9 mouse cellular contexts compared by ENCODE assay signal in genomic region chr7:141361510-141361909, GRCm38 (mm10). TPM values are rescaled to one million over a fixed set of nuclear protein-coding genes. Genes with fewer than 3 reads are reported as not detected.
DNase-seq lines count a peak whose midpoint lies in the region; ATAC-seq and TF ChIP-seq lines count a peak whose summit lies in the region.
"Had no signal": no experiment of that assay in that cellular context is flagged by ENCODE, and none has a peak within 500 bp of the region (broad histone marks: within the 10 kb centered on the region; RNA-seq: fewer than 3 reads in every experiment).

No protein-coding gene starts in this region.

- TF ChIP-seq POLR2A in heart, adult 2 months (IDR thresholded peaks at IDR 0.05; ENCODE audit: insufficient read depth, low read depth, low read length), result no peak

- H3K27ac ChIP-seq in forebrain, embryonic 11.5 days (ENCODE audit: low read depth, low read length), result no peak overlapping the region
- no peak overlapping the region for H3K27ac ChIP-seq in forebrain, embryonic 15.5 days (replicated peaks)
- H3K27ac ChIP-seq in intestine, postnatal 0 days (ENCODE audit: low read depth, low read length), result peak overlapping the region; percentile 46
- no peak overlapping the region for H3K27ac ChIP-seq in heart, adult 2 months
- no peak overlapping the region for H3K27ac ChIP-seq in heart, embryonic 10.5 days
- H3K27ac ChIP-seq: midbrain, embryonic 12.5 days had no signal

- no peak for TF ChIP-seq EP300 in heart, adult 2 months (IDR thresholded peaks at IDR 0.05; ENCODE audit: insufficient read depth, low read depth, low read length)

- WGBS in forebrain, embryonic 11.5 days, result 12% methylated on average over 24 of the region's 24 CpGs
- 14% methylated on average over 24 of the region's 24 CpGs for WGBS in forebrain, embryonic 15.5 days
- WGBS in intestine, postnatal 0 days, result 9% methylated on average over 24 of the region's 24 CpGs
- 19% methylated on average over 24 of the region's 24 CpGs for WGBS in heart, adult 2 months
- WGBS in heart, embryonic 10.5 days, result 15% methylated on average over 24 of the region's 24 CpGs

- H3K27me3 ChIP-seq in forebrain, embryonic 11.5 days (ENCODE audit: control insufficient read depth, insufficient read depth, low read length), result peaks cover 7% of the 10 kb centered on the region
- H3K27me3 ChIP-seq in forebrain, embryonic 15.5 days, result peaks cover 8% of the 10 kb centered on the region; the same call in 1 of the 2 replicates
- no peaks in the 10 kb centered on the region for H3K27me3 ChIP-seq in intestine, postnatal 0 days (replicated peaks; ENCODE audit: control insufficient read depth, insufficient read depth, low read length)
- peaks cover 2% of the 10 kb centered on the region for H3K27me3 ChIP-seq in heart, adult 2 months (ENCODE audit: control insufficient read depth, insufficient read depth, low read length)
- peaks cover 73% of the 10 kb centered on the region for H3K27me3 ChIP-seq in heart, embryonic 10.5 days (ENCODE audit: insufficient read depth, poor library complexity, severe bottlenecking)

- intact Hi-C loops in heart, adult 2 months (cut with DNase I), result loop anchor here (5.0 kb wide), 1 partner anchor 134 kb away; the partner anchor contains the start of gene Phrf1

- 0 out of 2 replicates have a peak overlapping the region, but pooled peaks have one; percentile 13 for H3K4me2 ChIP-seq in forebrain, embryonic 11.5 days (ENCODE audit: low read depth, low read length, severe bottlenecking)
- no peak overlapping the region for H3K4me2 ChIP-seq in forebrain, embryonic 15.5 days (replicated peaks)
- no peak overlapping the region for H3K4me2 ChIP-seq in intestine, postnatal 0 days (replicated peaks; ENCODE audit: low read depth)
- H3K4me2 ChIP-seq: midbrain, embryonic 12.5 days had no signal

- H3K9ac ChIP-seq in forebrain, embryonic 11.5 days (ENCODE audit: low read length), result no peak overlapping the region
- no peak overlapping the region for H3K9ac ChIP-seq in forebrain, embryonic 15.5 days (replicated peaks)
- no peak overlapping the region for H3K9ac ChIP-seq in intestine, postnatal 0 days (ENCODE audit: low read depth, low read length)
- no peak overlapping the region for H3K9ac ChIP-seq in heart, adult 2 months (ENCODE audit: low read depth, low read length)
- H3K9ac ChIP-seq: midbrain, embryonic 12.5 days had no signal

- no peak for DNase-seq in forebrain, embryonic 11.5 days (ENCODE audit: low spot score)
- peak; percentile 48 for DNase-seq in T-cell, adult 2 months (ENCODE audit: low spot score)
- DNase-seq in lung, postnatal 25 days (ENCODE audit: low spot score), result peak; percentile 59
- no peak for DNase-seq in layer of hippocampus, adult 18-20 months (ENCODE audit: low spot score in 2 of 2)
- DNase-seq in heart, adult 2 months, result no peak
- DNase-seq in heart, embryonic 10.5 days (ENCODE audit: low spot score), result no peak

- TF ChIP-seq CTCF in intestine, postnatal 0 days (IDR thresholded peaks at IDR 0.05; ENCODE audit: low read depth), result no peak
- TF ChIP-seq CTCF in heart, adult 2 months (IDR thresholded peaks at IDR 0.05), result no peak

- ATAC-seq in forebrain, embryonic 11.5 days (replicated peaks; ENCODE audit: low FRiP score), result no peak
- no peak for ATAC-seq in forebrain, embryonic 15.5 days (replicated peaks)
- ATAC-seq in intestine, postnatal 0 days, result peak; percentile 76

- H3K4me3 ChIP-seq in forebrain, embryonic 11.5 days (ENCODE audit: low read depth, low read length), result no peak overlapping the region
- H3K4me3 ChIP-seq in forebrain, embryonic 15.5 days, result no peak overlapping the region
- H3K4me3 ChIP-seq in intestine, postnatal 0 days (ENCODE audit: low read depth, low read length), result no peak overlapping the region
- no peak overlapping the region for H3K4me3 ChIP-seq in heart, adult 2 months
- H3K4me3 ChIP-seq in heart, embryonic 10.5 days, result no peak overlapping the region
- H3K4me3 ChIP-seq: midbrain, embryonic 12.5 days had no signal

- H3K9me3 ChIP-seq in forebrain, embryonic 11.5 days (ENCODE audit: control insufficient read depth, low read length), result no peaks in the 10 kb centered on the region
- H3K9me3 ChIP-seq in forebrain, embryonic 15.5 days, result no peaks in the 10 kb centered on the region
- no peaks in the 10 kb centered on the region for H3K9me3 ChIP-seq in intestine, postnatal 0 days (ENCODE audit: control insufficient read depth)
- no peaks in the 10 kb centered on the region for H3K9me3 ChIP-seq in heart, embryonic 10.5 days
- H3K9me3 ChIP-seq: midbrain, embryonic 12.5 days had no signal

- no peaks in the 10 kb centered on the region for H3K4me1 ChIP-seq in forebrain, embryonic 11.5 days (replicated peaks; ENCODE audit: control insufficient read depth, insufficient read depth, low read length)
- no peaks in the 10 kb centered on the region for H3K4me1 ChIP-seq in forebrain, embryonic 15.5 days
- no peaks in the 10 kb centered on the region for H3K4me1 ChIP-seq in intestine, postnatal 0 days (replicated peaks; ENCODE audit: control insufficient read depth, insufficient read depth, low read length)
- H3K4me1 ChIP-seq in heart, adult 2 months (ENCODE audit: control insufficient read depth, insufficient read depth, low read length), result no peaks in the 10 kb centered on the region
- peaks cover 4% of the 10 kb centered on the region for H3K4me1 ChIP-seq in heart, embryonic 10.5 days

- H3K36me3 ChIP-seq in forebrain, embryonic 11.5 days (ENCODE audit: control insufficient read depth, insufficient read depth, low read length), result no peaks in the 10 kb centered on the region
- H3K36me3 ChIP-seq in forebrain, embryonic 15.5 days, result no peaks in the 10 kb centered on the region
- H3K36me3 ChIP-seq in intestine, postnatal 0 days (ENCODE audit: control insufficient read depth, insufficient read depth), result peaks cover 39% of the 10 kb centered on the region; the same call in 1 of the 2 replicates
- H3K36me3 ChIP-seq in heart, adult 2 months (ENCODE audit: control insufficient read depth, insufficient read depth, low read length), result no peaks in the 10 kb centered on the region
- no peaks in the 10 kb centered on the region for H3K36me3 ChIP-seq in heart, embryonic 10.5 days
- H3K36me3 ChIP-seq: midbrain, embryonic 12.5 days had no signal

- H3K79me2 ChIP-seq in heart, adult 2 months (replicated peaks; ENCODE audit: control insufficient read depth, insufficient read depth, low read length), result no peaks in the 10 kb centered on the region

RNA-seq across cellular contexts. Expression of gene Eps8l2, which starts 22.8 kb away (rescaled TPM):
- 2.5 and 3.3 TPM in 2 replicates for polyA plus RNA-seq in forebrain, embryonic 11.5 days (2014; fragmentation: Nextera tagmentation; extraction: Ambion mirVana)
- 0.37 and 0.57 TPM in 2 replicates for polyA plus RNA-seq in forebrain, embryonic 15.5 days (2015; fragmentation: Nextera tagmentation; extraction: Ambion mirVana)
- 234 and 248 TPM in 2 replicates for polyA plus RNA-seq in intestine, postnatal 0 days (2015; fragmentation: Nextera tagmentation; extraction: Ambion mirVana)
- 1 to 10 TPM; 5.0 to 9.0 TPM for total RNA-seq in layer of hippocampus, adult 18-20 months (2021)
- 1 to 10 TPM; 3.8 to 4.3 TPM for total RNA-seq in heart, adult 2 months (2021)
- 5.8 and 8.9 TPM in 2 replicates for polyA plus RNA-seq in heart, adult 2 months (2012; rRNA removed)
- polyA plus RNA-seq in heart, embryonic 10.5 days (2016; fragmentation: Nextera tagmentation; extraction: Ambion mirVana), result 3.1 and 8.2 TPM in 2 replicates

RNA-seq across cellular contexts. Expression of gene Taldo1, which starts 30.5 kb away (rescaled TPM):
- 384 and 400 TPM in 2 replicates for polyA plus RNA-seq in forebrain, embryonic 11.5 days (2014; fragmentation: Nextera tagmentation; extraction: Ambion mirVana)
- 375 and 378 TPM in 2 replicates for polyA plus RNA-seq in forebrain, embryonic 15.5 days (2015; fragmentation: Nextera tagmentation; extraction: Ambion mirVana)
- polyA plus RNA-seq in intestine, postnatal 0 days (2015; fragmentation: Nextera tagmentation; extraction: Ambion mirVana), result 706 and 711 TPM in 2 replicates
- total RNA-seq in layer of hippocampus, adult 18-20 months (2021), result 100 to 1,000 TPM; 122 to 125 TPM
- total RNA-seq in heart, adult 2 months (2021), result 100 to 1,000 TPM; 110 to 116 TPM
- polyA plus RNA-seq in heart, adult 2 months (2012; rRNA removed), result 132 and 135 TPM in 2 replicates
- 270 and 285 TPM in 2 replicates for polyA plus RNA-seq in heart, embryonic 10.5 days (2016; fragmentation: Nextera tagmentation; extraction: Ambion mirVana)

RNA-seq across cellular contexts. Expression of gene Tmem80, which starts 34.0 kb away (rescaled TPM):
- 33.2 and 33.5 TPM in 2 replicates for polyA plus RNA-seq in forebrain, embryonic 11.5 days (2014; fragmentation: Nextera tagmentation; extraction: Ambion mirVana)
- 64.1 and 64.3 TPM in 2 replicates for polyA plus RNA-seq in forebrain, embryonic 15.5 days (2015; fragmentation: Nextera tagmentation; extraction: Ambion mirVana)
- 21.8 and 23.3 TPM in 2 replicates for polyA plus RNA-seq in intestine, postnatal 0 days (2015; fragmentation: Nextera tagmentation; extraction: Ambion mirVana)
- 10 to 100 TPM; 29.2 to 30.5 TPM for total RNA-seq in layer of hippocampus, adult 18-20 months (2021)
- total RNA-seq in heart, adult 2 months (2021), result 10 to 100 TPM; 13.5 to 14.9 TPM
- polyA plus RNA-seq in heart, adult 2 months (2012; rRNA removed), result 28.9 and 34.5 TPM in 2 replicates
- 39.5 and 41.2 TPM in 2 replicates for polyA plus RNA-seq in heart, embryonic 10.5 days (2016; fragmentation: Nextera tagmentation; extraction: Ambion mirVana)

RNA-seq across cellular contexts. Expression of gene Deaf1, which starts 34.0 kb away (rescaled TPM):
- polyA plus RNA-seq in forebrain, embryonic 11.5 days (2014; fragmentation: Nextera tagmentation; extraction: Ambion mirVana), result 74.2 and 80.8 TPM in 2 replicates
- 140 and 142 TPM in 2 replicates for polyA plus RNA-seq in forebrain, embryonic 15.5 days (2015; fragmentation: Nextera tagmentation; extraction: Ambion mirVana)
- polyA plus RNA-seq in intestine, postnatal 0 days (2015; fragmentation: Nextera tagmentation; extraction: Ambion mirVana), result 52.8 and 55.7 TPM in 2 replicates
- total RNA-seq in layer of hippocampus, adult 18-20 months (2021), result 10 to 100 TPM; 66.3 to 79.6 TPM
- total RNA-seq in heart, adult 2 months (2021), result 10 to 100 TPM; 10.8 to 13.5 TPM
- polyA plus RNA-seq in heart, adult 2 months (2012; rRNA removed), result 9.7 and 9.8 TPM in 2 replicates
- polyA plus RNA-seq in heart, embryonic 10.5 days (2016; fragmentation: Nextera tagmentation; extraction: Ambion mirVana), result 35.6 and 39.4 TPM in 2 replicates

RNA-seq across cellular contexts. Expression of gene Gatd1, which starts 52.4 kb away (rescaled TPM):
- polyA plus RNA-seq in forebrain, embryonic 11.5 days (2014; fragmentation: Nextera tagmentation; extraction: Ambion mirVana), result 42.9 and 46.6 TPM in 2 replicates
- polyA plus RNA-seq in forebrain, embryonic 15.5 days (2015; fragmentation: Nextera tagmentation; extraction: Ambion mirVana), result 62.2 and 64.2 TPM in 2 replicates
- polyA plus RNA-seq in intestine, postnatal 0 days (2015; fragmentation: Nextera tagmentation; extraction: Ambion mirVana), result 34.3 and 37.1 TPM in 2 replicates
- total RNA-seq in layer of hippocampus, adult 18-20 months (2021), result 10 to 100 TPM; 37.7 to 39.9 TPM
- total RNA-seq in heart, adult 2 months (2021), result 10 to 100 TPM; 13.4 to 14.9 TPM
- polyA plus RNA-seq in heart, adult 2 months (2012; rRNA removed), result 23.4 and 29.5 TPM in 2 replicates
- polyA plus RNA-seq in heart, embryonic 10.5 days (2016; fragmentation: Nextera tagmentation; extraction: Ambion mirVana), result 29.5 and 37.4 TPM in 2 replicates

Comparison
In these comparisons a context has a peak if more than half of its experiments do, and no peak if none do; other contexts are left out.
1. DNase-seq: peak in T-cell, adult 2 months (single experiment) and lung, postnatal 25 days (single experiment); none in forebrain, embryonic 11.5 days (single experiment), layer of hippocampus, adult 18-20 months (0 of 2), heart, adult 2 months (0 of 2) and heart, embryonic 10.5 days (single experiment).
2. RNA of gene Eps8l2, which starts 22.8 kb away (polyA plus RNA-seq): 234 to 248 TPM in intestine, postnatal 0 days; 5.8 to 8.9 TPM in heart, adult 2 months, 3.1 to 8.2 TPM in heart, embryonic 10.5 days, 2.5 to 3.3 TPM in forebrain, embryonic 11.5 days and 0.37 to 0.57 TPM in forebrain, embryonic 15.5 days; every median in the first group is over 10 times any median in the second.